Mouse (Mus musculus) ES-E14 (cell line): Measurements from ENCODE around the gene Znrf4. TPM values are rescaled to one million over a fixed set of nuclear protein-coding genes. Genes with fewer than 3 reads are reported as not detected.

Experiments
- DNase-seq: peaks from one replicate; pipeline ENCODE4 v3.0.0-alpha.2; 2013; ENCODE audit warnings: low read depth, low spot score
- H3K27ac ChIP-seq: 2 replicates; pipeline ENCODE4 v1.5.1; 2012; ENCODE audit warnings: low read depth, mild to moderate bottlenecking, low read length, moderate library complexity, mixed read lengths; ENCODE audit not compliant: poor library complexity, insufficient read depth, severe bottlenecking
- H3K36me3 ChIP-seq: 2 replicates; pipeline ENCODE4 v1.6.1; 2012; ENCODE audit warnings: mild to moderate bottlenecking, low read length, moderate library complexity, mixed read lengths; ENCODE audit not compliant: control insufficient read depth, poor library complexity, insufficient read depth, severe bottlenecking
- H3K4me1 ChIP-seq, 2 experiments: fragments of 150-350 bp in 1 of 2; sonication (generic) in 1 of 2; 2 replicates each; pipeline ENCODE4 v1.6.1; 2012; ENCODE audit warnings: low read length in 2 of 2, mild to moderate bottlenecking in 1 of 2, mixed read lengths in 1 of 2; ENCODE audit not compliant: control insufficient read depth in 2 of 2, insufficient read depth in 2 of 2, poor library complexity in 1 of 2
- H3K4me3 ChIP-seq, 2 experiments: fragments of 150-350 bp in 1 of 2; sonication (generic) in 1 of 2; 2 replicates each; pipeline ENCODE4 v1.5.1; 2012; ENCODE audit warnings: low read length in 2 of 2, low read depth in 1 of 2, mild to moderate bottlenecking in 1 of 2, mixed read lengths in 1 of 2; ENCODE audit not compliant: insufficient read depth in 1 of 2, poor library complexity in 1 of 2, severe bottlenecking in 1 of 2
- H3K9ac ChIP-seq: 2 replicates; pipeline ENCODE4 v1.6.1; 2012; ENCODE audit warnings: low read depth, mild to moderate bottlenecking, low read length, mixed read lengths; ENCODE audit not compliant: poor library complexity, insufficient read depth, severe bottlenecking
- H3K9me3 ChIP-seq: fragments of 150-350 bp; sonication (generic); 2 replicates; pipeline ENCODE4 v1.6.1; 2012; ENCODE audit warnings: low read depth, mild to moderate bottlenecking, low read length; ENCODE audit not compliant: control insufficient read depth, insufficient read depth
- CHD2 ChIP-seq: IDR thresholded peaks from 2 replicates; pipeline ENCODE4 v1.6.1; 2014; ENCODE audit warnings: mild to moderate bottlenecking, low read depth, low read length, inconsistent platforms
- HCFC1 ChIP-seq: IDR thresholded peaks from 2 replicates; pipeline ENCODE4 v1.6.1; 2012; ENCODE audit warnings: low read length, inconsistent platforms, borderline replicate concordance; ENCODE audit not compliant: insufficient read depth
- MAFK ChIP-seq: IDR thresholded peaks from 2 replicates; pipeline ENCODE4 v1.6.1; 2014; ENCODE audit warnings: mild to moderate bottlenecking, low read depth, low read length, inconsistent platforms; ENCODE audit not compliant: insufficient read depth
- ZC3H11A ChIP-seq: IDR thresholded peaks from 2 replicates; pipeline ENCODE4 v1.6.1; 2012; ENCODE audit warnings: low read depth, mild to moderate bottlenecking, inconsistent platforms, low read length, borderline replicate concordance
- ZNF384 ChIP-seq: IDR thresholded peaks from 2 replicates; pipeline ENCODE4 v1.6.1; 2012; ENCODE audit warnings: low read depth, low read length, inconsistent platforms
- in situ Hi-C, 2 experiments: fragments of 600-800 bp; cut with MboI; formaldehyde crosslinking; loops; one replicate each; pipeline ENCODE4 v1.15.1; 2025; ENCODE audit warnings: low sequenced_read_pairs in 2 of 2, inconsistent platforms in 1 of 2; ENCODE audit not compliant: unreplicated experiment in 2 of 2
- total RNA-seq: library from RNA; depleted of rRNA; stranded (reverse); fragments of 300-350 nt; gene quantifications from 2 replicates; pipeline ENCODE4 v1.2.3, GENCODE M21; 2012

The Znrf4 gene
- total RNA-seq, 1 experiment = not detected

GRCm38 (mm10) chr17:56487441-56487888 lies 24.8 kb downstream of the Znrf4 start:
- H3K4me3 ChIP-seq = no peak overlapping the region
- DNase-seq = no peak
- H3K9ac ChIP-seq = no peak overlapping the region
- H3K9me3 ChIP-seq = no peaks in the 10 kb centered on the region
- H3K36me3 ChIP-seq = no peaks in the 10 kb centered on the region
- H3K4me1 ChIP-seq = peaks cover 0 to 6% of the 10 kb centered on the region in 2 experiments; a peak in 2 of 4 replicates
- no peak overlapping the region for H3K27ac ChIP-seq
- TF ChIP-seq ZC3H11A (no peak), CHD2 (no peak), MAFK (no peak), ZNF384 (no peak), HCFC1 (no peak)
- in situ Hi-C loops = no loop called here

- Histone ChIP-seq H3K4me1 (peaks cover 0 to 6% of the 10 kb centered on the region in 2 experiments; a peak in 2 of 4 replicates), H3K9me3 (no peaks in the 10 kb centered on the region), H3K4me3 (no peak overlapping the region), H3K27ac (no peak overlapping the region), H3K36me3 (no peaks in the 10 kb centered on the region), H3K9ac (no peak overlapping the region)
- TF ChIP-seq ZNF384 (no peak), ZC3H11A (no peak), HCFC1 (no peak), CHD2 (no peak), MAFK (no peak)
- in situ Hi-C loops = no loop called here
- no peak for DNase-seq
Observed at GRCm38 (mm10) chr17:56485926-56486325, 26.3 kb downstream of the Znrf4 start.

- Histone ChIP-seq H3K9ac (no peak overlapping the region), H3K27ac (no peak overlapping the region), H3K4me1 (peaks cover 0 to 6% of the 10 kb centered on the region in 2 experiments; a peak in 2 of 4 replicates), H3K9me3 (no peaks in the 10 kb centered on the region), H3K4me3 (no peak overlapping the region), H3K36me3 (no peaks in the 10 kb centered on the region)
- no peak for DNase-seq
- in situ Hi-C loops = no loop called here
- TF ChIP-seq MAFK = no peak
- TF ChIP-seq CHD2 = no peak
- TF ChIP-seq ZNF384 = no peak
- no peak for TF ChIP-seq HCFC1
- no peak for TF ChIP-seq ZC3H11A
Observed at GRCm38 (mm10) chr17:56485118-56485517, 27.1 kb downstream of the Znrf4 start.

- TF ChIP-seq MAFK (no peak), ZNF384 (no peak), CHD2 (no peak), HCFC1 (no peak)
- Histone ChIP-seq H3K9me3 (no peaks in the 10 kb centered on the region), H3K36me3 (no peaks in the 10 kb centered on the region), H3K9ac (no peak overlapping the region), H3K27ac (no peak overlapping the region), H3K4me3 (no peak overlapping the region), H3K4me1 (peaks cover 7% of the 10 kb centered on the region in 2 experiments; a peak in 2 of 4 replicates)
- in situ Hi-C loops = no loop called here
- no peak for DNase-seq
Observed at GRCm38 (mm10) chr17:56482671-56483070, 29.6 kb downstream of the Znrf4 start.

GRCm38 (mm10) chr17:56479358-56479757 lies 32.9 kb downstream of the Znrf4 start:
- H3K4me1 ChIP-seq = peaks cover 7 to 11% of the 10 kb centered on the region in 2 experiments; a peak in 1 of 4 replicates
- TF ChIP-seq CHD2 (no peak), MAFK (no peak), ZNF384 (no peak)
- H3K4me3 ChIP-seq = no peak overlapping the region
- H3K36me3 ChIP-seq = no peaks in the 10 kb centered on the region
- H3K9ac ChIP-seq = no peak overlapping the region
- H3K9me3 ChIP-seq = no peaks in the 10 kb centered on the region
- in situ Hi-C loops = no loop called here
- no peak for DNase-seq
- no peak overlapping the region for H3K27ac ChIP-seq
